Mouse (Mus musculus): ENCODE measurements around the gene Zbtb40.

GRCm38 (mm10) chr4:137001020-137001419 lies 47.6 kb downstream of the Zbtb40 start:
- TF ChIP-seq MAFK (IDR thresholded peaks at IDR 0.05; ENCODE audit: insufficient replicate concordance, low read length) (no peak), USF1 (IDR thresholded peaks at IDR 0.05; ENCODE audit: low read depth, low read length) (no peak), POLR2A (IDR thresholded peaks at IDR 0.05; ENCODE audit: low read depth, low read length) (no peak)

Measured in CH12.LX (cell line).